Mouse (Mus musculus): Measurements from ENCODE around the gene A430005L14Rik. TPM values are rescaled to one million over a fixed set of nuclear protein-coding genes. Genes with fewer than 3 reads are reported as not detected.
A peak's percentile ranks its signal among the peaks of the same experiment; 100 is the strongest.

The A430005L14Rik gene
- total and polyA plus RNA-seq, 3 experiments: 14.1 to 16.2 (median 15.5) TPM

DNA sequence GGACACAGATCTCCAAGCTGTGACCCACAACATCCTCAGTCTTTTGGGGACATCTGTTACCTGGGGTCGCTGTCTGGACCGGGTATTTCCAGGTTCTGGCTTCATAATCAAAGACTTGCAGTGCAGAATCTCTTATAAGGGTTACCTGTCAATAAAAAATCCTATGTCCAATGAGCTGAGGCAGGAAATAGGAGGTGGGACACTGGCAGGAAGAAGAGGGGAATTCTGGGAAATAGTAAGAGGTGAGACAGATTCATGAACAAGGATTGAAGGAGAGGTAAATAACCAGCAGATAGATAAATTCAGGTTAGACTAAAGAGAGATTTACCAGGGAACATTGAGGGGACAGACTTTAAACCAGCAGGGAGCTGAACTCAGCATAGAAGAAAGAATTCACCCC is 6.7 kb upstream of the A430005L14Rik start:
- H3K36me3 ChIP-seq (ENCODE audit: control insufficient read depth, insufficient read depth, low read length): no peaks in the 10 kb centered on the region
- no peaks in the 10 kb centered on the region for H3K79me2 ChIP-seq (replicated peaks; ENCODE audit: control insufficient read depth, insufficient read depth, low read length)
- no peak overlapping the region for H3K9ac ChIP-seq (ENCODE audit: low read depth, low read length)
- TF ChIP-seq POLR2A (IDR thresholded peaks at IDR 0.05; ENCODE audit: insufficient read depth, low read depth, low read length) (no peak), CTCF (IDR thresholded peaks at IDR 0.05) (no peak), EP300 (IDR thresholded peaks at IDR 0.05; ENCODE audit: insufficient read depth, low read depth, low read length) (no peak)
- WGBS: 68% methylated on average over 2 of the region's 2 CpGs
- intact Hi-C loops (cut with DNase I): loop anchor here (10.0 kb wide), 1 partner anchor 194 kb away; the partner anchor contains the start of genes Trp73 and Wrap73
- H3K4me1 ChIP-seq (ENCODE audit: control insufficient read depth, insufficient read depth, low read length): no peaks in the 10 kb centered on the region
- no peak for DNase-seq
- H3K4me3 ChIP-seq: no peak overlapping the region
- H3K27me3 ChIP-seq (ENCODE audit: control insufficient read depth, insufficient read depth, low read length): no peaks in the 10 kb centered on the region
- H3K27ac ChIP-seq: no peak overlapping the region

- 49% methylated on average over 3 of the region's 3 CpGs for WGBS
- H3K9ac ChIP-seq (ENCODE audit: low read depth, low read length): no peak overlapping the region
- H3K4me3 ChIP-seq: no peak overlapping the region
- no peaks in the 10 kb centered on the region for H3K36me3 ChIP-seq (ENCODE audit: control insufficient read depth, insufficient read depth, low read length)
- intact Hi-C loops (cut with DNase I): loop anchor here (10.0 kb wide), 1 partner anchor 194 kb away; the partner anchor contains the start of genes Trp73 and Wrap73
- no peak for TF ChIP-seq CTCF (IDR thresholded peaks at IDR 0.05)
- no peak for TF ChIP-seq POLR2A (IDR thresholded peaks at IDR 0.05; ENCODE audit: insufficient read depth, low read depth, low read length)
- TF ChIP-seq EP300 (IDR thresholded peaks at IDR 0.05; ENCODE audit: insufficient read depth, low read depth, low read length): no peak
- H3K79me2 ChIP-seq (replicated peaks; ENCODE audit: control insufficient read depth, insufficient read depth, low read length): no peaks in the 10 kb centered on the region
- H3K27ac ChIP-seq: no peak overlapping the region
- H3K4me1 ChIP-seq (ENCODE audit: control insufficient read depth, insufficient read depth, low read length): no peaks in the 10 kb centered on the region
- no peaks in the 10 kb centered on the region for H3K27me3 ChIP-seq (ENCODE audit: control insufficient read depth, insufficient read depth, low read length)
- DNase-seq: no peak
Measured at GRCm38 (mm10) chr4:153951150-153951549, 5.9 kb upstream of the A430005L14Rik start.

DNA sequence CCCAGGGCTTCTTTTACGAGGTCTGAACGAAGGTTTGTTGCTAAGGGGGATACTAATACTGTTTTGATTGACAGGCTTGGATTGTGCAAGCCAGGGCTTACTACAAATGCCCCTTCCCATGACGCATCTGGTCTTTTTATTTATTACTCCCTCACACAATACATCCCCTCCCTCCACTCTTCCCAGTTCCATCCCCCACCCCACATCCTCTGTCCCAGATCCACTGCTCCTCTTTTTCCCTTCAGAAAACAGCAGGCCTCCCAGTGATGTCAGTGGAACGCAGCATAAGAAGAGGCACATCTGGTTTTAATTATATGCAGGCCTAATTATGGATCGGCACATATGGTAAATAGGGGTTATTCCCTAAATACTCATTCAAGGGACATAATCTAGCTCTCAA is 5.3 kb upstream of the A430005L14Rik start:
- Histone ChIP-seq H3K4me3 (no peak overlapping the region), H3K79me2 (replicated peaks; ENCODE audit: control insufficient read depth, insufficient read depth, low read length) (no peaks in the 10 kb centered on the region), H3K4me1 (ENCODE audit: control insufficient read depth, insufficient read depth, low read length) (no peaks in the 10 kb centered on the region), H3K9ac (ENCODE audit: low read depth, low read length) (no peak overlapping the region), H3K36me3 (ENCODE audit: control insufficient read depth, insufficient read depth, low read length) (no peaks in the 10 kb centered on the region), H3K27ac (no peak overlapping the region), H3K27me3 (ENCODE audit: control insufficient read depth, insufficient read depth, low read length) (no peaks in the 10 kb centered on the region)
- no peak for TF ChIP-seq CTCF (IDR thresholded peaks at IDR 0.05)
- TF ChIP-seq EP300 (IDR thresholded peaks at IDR 0.05; ENCODE audit: insufficient read depth, low read depth, low read length): no peak
- no peak for TF ChIP-seq POLR2A (IDR thresholded peaks at IDR 0.05; ENCODE audit: insufficient read depth, low read depth, low read length)
- DNase-seq: no peak
- WGBS: 45% methylated on average over 5 of the region's 5 CpGs
- intact Hi-C loops (cut with DNase I): loop anchor here (10.0 kb wide), 1 partner anchor 193 kb away; the partner anchor contains the start of genes Trp73 and Wrap73

DNA sequence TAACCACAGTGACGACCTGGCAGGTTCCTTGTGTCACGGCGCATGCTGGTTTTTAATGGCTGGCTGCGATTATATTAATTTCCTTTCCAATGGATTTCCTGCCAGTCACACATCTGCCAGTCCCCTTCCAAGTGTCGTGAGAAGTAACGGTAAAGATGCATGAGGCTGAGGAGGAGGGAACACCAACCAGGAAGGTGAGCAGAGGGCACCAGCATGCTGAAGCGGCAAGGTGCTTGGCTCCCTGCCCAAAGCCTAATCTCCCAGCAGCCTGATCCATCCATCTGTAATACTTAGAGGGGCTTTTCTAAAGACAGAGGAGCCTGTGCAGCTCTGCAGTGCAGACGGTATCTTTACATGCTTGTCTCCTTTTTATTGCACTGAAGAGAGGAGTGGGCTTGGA is 1.4 kb upstream of the A430005L14Rik start:
- Histone ChIP-seq H3K27me3 (ENCODE audit: control insufficient read depth, insufficient read depth, low read length) (no peaks in the 10 kb centered on the region), H3K27ac (no peak overlapping the region), H3K4me1 (ENCODE audit: control insufficient read depth, insufficient read depth, low read length) (no peaks in the 10 kb centered on the region), H3K79me2 (replicated peaks; ENCODE audit: control insufficient read depth, insufficient read depth, low read length) (no peaks in the 10 kb centered on the region), H3K4me3 (no peak overlapping the region), H3K36me3 (ENCODE audit: control insufficient read depth, insufficient read depth, low read length) (no peaks in the 10 kb centered on the region), H3K9ac (ENCODE audit: low read depth, low read length) (no peak overlapping the region)
- DNase-seq: no peak
- 63% methylated on average over 8 of the region's 8 CpGs for WGBS
- TF ChIP-seq CTCF (IDR thresholded peaks at IDR 0.05) (no peak), POLR2A (IDR thresholded peaks at IDR 0.05; ENCODE audit: insufficient read depth, low read depth, low read length) (no peak), EP300 (IDR thresholded peaks at IDR 0.05; ENCODE audit: insufficient read depth, low read depth, low read length) (no peak)
- intact Hi-C loops (cut with DNase I): loop anchor here (2.0 to 10.0 kb wide), 2 partner anchors 19 to 189 kb away; partner anchors contain the start of genes Cep104, Dffb, Trp73 and Wrap73

- 0 out of 2 replicates have a peak, but pooled peaks have one; percentile 8 for TF ChIP-seq POLR2A (IDR thresholded peaks at IDR 0.05; ENCODE audit: insufficient read depth, low read depth, low read length)
- TF ChIP-seq CTCF (IDR thresholded peaks at IDR 0.05): no peak
- intact Hi-C loops (cut with DNase I): loop anchor here (1.0 to 10.0 kb wide), 3 partner anchors 17 to 187 kb away; partner anchors contain the start of genes Cep104, Dffb, Trp73 and Wrap73
- Histone ChIP-seq H3K4me1 (ENCODE audit: control insufficient read depth, insufficient read depth, low read length) (no peaks in the 10 kb centered on the region), H3K27me3 (ENCODE audit: control insufficient read depth, insufficient read depth, low read length) (no peaks in the 10 kb centered on the region), H3K79me2 (replicated peaks; ENCODE audit: control insufficient read depth, insufficient read depth, low read length) (no peaks in the 10 kb centered on the region), H3K9ac (ENCODE audit: low read depth, low read length) (peak overlapping the region; percentile 76), H3K36me3 (ENCODE audit: control insufficient read depth, insufficient read depth, low read length) (no peaks in the 10 kb centered on the region), H3K4me3 (peak overlapping the region; percentile 72), H3K27ac (peak overlapping the region; percentile 78)
- no peak for DNase-seq
- under 1% methylated on average over 37 of the region's 37 CpGs for WGBS
Measured at GRCm38 (mm10) chr4:153957444-153958250, 610 bp downstream of the A430005L14Rik start.

DNA sequence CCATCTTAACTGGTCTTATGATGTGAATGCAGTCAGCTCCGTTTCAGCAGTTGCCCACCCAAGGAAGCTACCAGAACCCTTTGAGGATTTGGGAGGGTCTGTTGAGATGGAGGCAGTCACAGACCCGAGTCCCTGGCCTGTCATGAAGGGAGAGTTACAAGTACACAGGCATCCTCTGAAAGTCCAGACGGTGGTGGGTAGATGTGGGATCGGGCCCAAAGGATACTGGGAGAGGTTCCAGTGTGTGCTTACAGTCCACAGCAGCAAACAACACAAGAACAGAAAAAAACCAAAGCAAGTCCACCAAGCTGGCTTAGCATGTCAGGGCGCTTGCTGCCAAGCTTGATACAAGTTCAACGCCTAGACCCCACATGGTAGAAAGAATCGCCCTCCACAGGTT is 5.6 kb downstream of the A430005L14Rik start:
- H3K4me1 ChIP-seq (ENCODE audit: control insufficient read depth, insufficient read depth, low read length): no peaks in the 10 kb centered on the region
- TF ChIP-seq EP300 (IDR thresholded peaks at IDR 0.05; ENCODE audit: insufficient read depth, low read depth, low read length) (no peak), CTCF (IDR thresholded peaks at IDR 0.05) (no peak), POLR2A (IDR thresholded peaks at IDR 0.05; ENCODE audit: insufficient read depth, low read depth, low read length) (no peak)
- no peak for DNase-seq
- H3K27me3 ChIP-seq (ENCODE audit: control insufficient read depth, insufficient read depth, low read length): no peaks in the 10 kb centered on the region
- WGBS: 80% methylated on average over 7 of the region's 7 CpGs
- no peaks in the 10 kb centered on the region for H3K36me3 ChIP-seq (ENCODE audit: control insufficient read depth, insufficient read depth, low read length)
- H3K27ac ChIP-seq: no peak overlapping the region
- no peak overlapping the region for H3K9ac ChIP-seq (ENCODE audit: low read depth, low read length)
- intact Hi-C loops (cut with DNase I): no loop called here
- no peaks in the 10 kb centered on the region for H3K79me2 ChIP-seq (replicated peaks; ENCODE audit: control insufficient read depth, insufficient read depth, low read length)
- H3K4me3 ChIP-seq: no peak overlapping the region
